Mouse (Mus musculus) neural tube, embryonic 12.5 days (tissue): Measurements from ENCODE around the gene Mettl15. TPM values are rescaled to one million over a fixed set of nuclear protein-coding genes. Genes with fewer than 3 reads are reported as not detected.
A peak's percentile ranks its signal among the peaks of the same experiment; 100 is the strongest.

Experiments used
- ATAC-seq: fragments of 200-750 bp; cut with Nextera tagmentation; 2 replicates; pipeline ENCODE4 v1.8.0; 2017; ENCODE audit warnings: low read depth, mild to moderate bottlenecking, moderate TSS enrichment, moderate library complexity; ENCODE audit not compliant: low FRiP score
- H3K27ac ChIP-seq: fragments of 300-500 bp; sonication (generic); 2 replicates; pipeline ENCODE4 v1.5.1; 2016
- H3K27me3 ChIP-seq: fragments of 300-500 bp; sonication (generic); replicated peaks from 2 replicates; pipeline ENCODE4 v1.6.1; 2016; ENCODE audit warnings: mild to moderate bottlenecking
- H3K36me3 ChIP-seq: fragments of 300-500 bp; sonication (generic); 2 replicates; pipeline ENCODE4 v1.6.1; 2016; ENCODE audit warnings: mild to moderate bottlenecking
- H3K4me1 ChIP-seq: fragments of 300-500 bp; sonication (generic); 2 replicates; pipeline ENCODE4 v1.6.1; 2016
- H3K4me2 ChIP-seq: fragments of 300-500 bp; sonication (generic); replicated peaks from 2 replicates; pipeline ENCODE4 v1.6.1; 2016; ENCODE audit warnings: mild to moderate bottlenecking
- H3K4me3 ChIP-seq: fragments of 300-500 bp; sonication (generic); 2 replicates; pipeline ENCODE4 v1.5.1; 2016
- H3K9ac ChIP-seq: fragments of 300-500 bp; sonication (generic); 2 replicates; pipeline ENCODE4 v1.6.1; 2016; ENCODE audit warnings: mild to moderate bottlenecking
- H3K9me3 ChIP-seq: fragments of 300-500 bp; sonication (generic); 2 replicates; pipeline ENCODE4 v1.6.1; 2016; ENCODE audit warnings: mild to moderate bottlenecking
- WGBS: fragments of 180-500 bp; shearing (Covaris S2); methylation state at CpG from one replicate; pipeline ENCODE4 v1.1.7; 2016; 5-methylcytosine and 5-hydroxymethylcytosine counted together
- polyA plus RNA-seq: library from polyadenylated mRNA; unstranded; fragments of >200 nt; fragmentation: Nextera tagmentation; extraction: Ambion mirVana; gene quantifications from 2 replicates; pipeline ENCODE4 v1.2.1, GENCODE M21; 2016

The Mettl15 gene
- 9.2 and 9.4 TPM in 2 replicates for polyA plus RNA-seq

GRCm38 (mm10) chr2:109280600-109281340, at the start of gene Mettl15, which contains the start of gene Kif18a:
Gene Mettl15, minus strand, starts transcription at chr2:109280748.
Gene Kif18a, plus strand, starts transcription at chr2:109280738.
- peak within 1 kb of the TSS; percentile 61 for H3K9ac ChIP-seq
- peaks cover 5% of the 10 kb centered on the region for H3K4me1 ChIP-seq
- H3K36me3 ChIP-seq, result no peaks in the 10 kb centered on the region
- 0 out of 2 replicates have a peak within 1 kb of the TSS, but pooled peaks have one; percentile 20 for H3K27ac ChIP-seq
- WGBS, result under 1% methylated on average over 51 of the region's 51 CpGs
- peak within 1 kb of the TSS; percentile 79 for H3K4me2 ChIP-seq
- H3K9me3 ChIP-seq, result no peaks in the 10 kb centered on the region
- peak; percentile 98 for ATAC-seq
- H3K27me3 ChIP-seq, result no peaks in the 10 kb centered on the region
- peak within 1 kb of the TSS; percentile 68 for H3K4me3 ChIP-seq

DNA sequence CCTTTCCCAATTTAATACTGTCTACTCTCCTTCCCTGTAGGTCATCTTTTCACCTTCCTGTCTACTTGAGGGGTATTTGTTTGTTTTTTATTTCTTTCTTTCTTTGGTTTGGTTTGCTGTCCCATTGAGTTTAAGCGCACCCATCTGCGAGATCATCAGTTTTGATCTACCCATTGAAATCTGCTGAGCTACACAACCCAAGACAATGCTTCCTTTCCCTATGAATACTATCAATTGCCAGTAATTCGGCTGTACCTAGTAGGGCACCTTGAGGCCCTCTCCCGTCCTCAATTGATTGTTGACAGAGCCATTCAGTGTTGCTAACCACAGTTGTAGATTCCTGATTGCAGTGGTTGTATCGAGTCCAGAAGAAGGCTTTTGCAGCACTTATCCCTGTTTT, 30.8 kb upstream of the Mettl15 start:
- Histone ChIP-seq H3K36me3 (peaks cover 9% of the 10 kb centered on the region), H3K9ac (no peak overlapping the region), H3K4me1 (no peaks in the 10 kb centered on the region), H3K27ac (no peak overlapping the region), H3K9me3 (no peaks in the 10 kb centered on the region), H3K27me3 (no peaks in the 10 kb centered on the region), H3K4me3 (no peak overlapping the region), H3K4me2 (no peak overlapping the region)
- 97% methylated on average over 5 of the region's 5 CpGs for WGBS
- ATAC-seq, result no peak

DNA sequence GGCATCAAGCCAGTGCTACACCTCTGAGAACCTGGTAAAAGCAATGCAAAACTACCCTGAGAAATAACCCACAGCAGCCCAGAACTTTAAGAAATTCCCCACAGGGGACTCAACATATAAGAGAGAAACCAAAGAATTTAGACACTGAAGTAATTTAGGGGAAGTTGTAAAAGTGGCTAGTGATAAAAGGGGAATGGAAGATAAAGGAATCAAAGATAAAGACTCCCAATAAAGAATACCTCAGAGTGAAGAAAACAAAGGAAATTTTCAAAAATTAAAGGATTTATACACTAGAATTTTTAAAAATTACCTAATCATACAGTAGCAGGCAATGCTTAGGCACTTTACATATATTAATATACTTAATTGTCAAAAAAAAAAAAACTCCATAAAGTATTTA, 23.1 kb upstream of the Mettl15 start:
- no peak for ATAC-seq
- H3K36me3 ChIP-seq, result peaks cover 6% of the 10 kb centered on the region; the same call in 1 of the 2 replicates

DNA sequence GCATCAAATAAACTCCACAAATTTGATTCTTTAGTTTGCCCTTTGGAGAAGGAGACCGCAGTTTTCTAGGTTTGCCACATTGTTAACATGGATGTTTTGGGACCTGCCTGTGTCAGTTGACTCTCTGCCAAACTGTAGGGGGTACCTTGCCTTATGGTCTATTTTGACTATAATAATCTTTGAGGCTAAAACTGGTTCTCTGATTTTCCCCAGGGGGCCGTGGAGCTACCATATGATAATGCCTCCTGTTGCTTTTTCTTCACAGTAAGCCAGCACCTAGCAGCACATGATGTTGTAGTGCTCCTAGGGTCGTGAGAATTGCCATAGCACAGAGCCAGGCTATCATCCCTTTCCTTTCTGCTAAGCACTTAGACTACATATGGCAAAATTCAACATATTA, 21.7 kb upstream of the Mettl15 start:
- Histone ChIP-seq H3K9ac (no peak overlapping the region), H3K27me3 (no peaks in the 10 kb centered on the region), H3K27ac (no peak overlapping the region), H3K9me3 (no peaks in the 10 kb centered on the region), H3K4me3 (no peak overlapping the region), H3K4me1 (no peaks in the 10 kb centered on the region), H3K36me3 (peaks cover 6% of the 10 kb centered on the region; the same call in 1 of the 2 replicates), H3K4me2 (no peak overlapping the region)
- no peak for ATAC-seq
- 93% methylated on average over 3 of the region's 3 CpGs for WGBS

More for the DNA sequence above, 23.1 kb upstream of the Mettl15 start:
- no peaks in the 10 kb centered on the region for H3K9me3 ChIP-seq
- H3K27ac ChIP-seq, result no peak overlapping the region
- H3K9ac ChIP-seq, result no peak overlapping the region
- H3K4me1 ChIP-seq, result no peaks in the 10 kb centered on the region
- no peak overlapping the region for H3K4me2 ChIP-seq
- H3K4me3 ChIP-seq, result no peak overlapping the region
- H3K27me3 ChIP-seq, result no peaks in the 10 kb centered on the region

DNA sequence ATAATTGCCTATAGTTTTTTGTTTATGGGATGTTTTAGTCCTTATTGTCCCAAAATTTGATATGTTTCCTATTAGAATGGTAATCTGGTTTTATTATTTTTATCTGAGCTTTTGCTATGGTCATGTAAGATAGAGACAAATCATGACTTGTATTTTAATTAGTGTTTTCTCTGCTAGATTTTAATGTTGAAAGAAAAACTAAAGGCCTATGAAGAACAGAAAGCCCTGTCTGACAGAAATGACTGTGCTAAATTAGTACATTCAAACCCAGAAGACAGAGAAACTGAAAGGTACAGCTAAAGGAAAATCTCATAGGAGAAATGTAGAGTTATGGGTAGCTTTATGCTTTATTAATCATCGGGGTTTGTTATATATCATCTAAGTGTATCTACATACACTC, 17.6 kb upstream of the Mettl15 start:
- Histone ChIP-seq H3K4me3 (no peak overlapping the region), H3K36me3 (peaks cover 3% of the 10 kb centered on the region; the same call in 1 of the 2 replicates), H3K9me3 (no peaks in the 10 kb centered on the region), H3K4me2 (no peak overlapping the region), H3K27ac (no peak overlapping the region), H3K9ac (no peak overlapping the region), H3K27me3 (no peaks in the 10 kb centered on the region), H3K4me1 (no peaks in the 10 kb centered on the region)
- WGBS, result 98% methylated on average over 1 of the region's 1 CpGs
- no peak for ATAC-seq

DNA sequence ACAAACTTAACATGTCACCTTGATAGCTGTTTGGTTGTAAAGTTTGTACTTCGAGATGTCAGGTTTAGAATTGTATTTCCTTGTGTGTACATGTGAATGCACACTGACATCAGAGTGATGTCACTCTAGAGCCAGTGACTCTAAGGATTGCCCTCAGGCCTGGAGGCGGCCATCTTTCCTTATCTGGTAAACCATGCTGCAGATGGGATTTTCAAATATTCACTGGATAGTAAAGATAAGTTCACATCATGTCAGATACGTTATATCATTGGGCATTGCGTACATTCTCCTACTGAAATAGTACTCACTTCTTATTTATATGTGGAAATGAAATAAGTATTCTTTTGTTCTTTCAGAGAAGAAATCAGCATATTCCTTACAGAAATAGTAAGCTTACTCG, 15.7 kb upstream of the Mettl15 start:
- Histone ChIP-seq H3K27ac (no peak overlapping the region), H3K9me3 (no peaks in the 10 kb centered on the region), H3K4me3 (no peak overlapping the region), H3K9ac (no peak overlapping the region), H3K4me2 (no peak overlapping the region), H3K27me3 (no peaks in the 10 kb centered on the region), H3K4me1 (no peaks in the 10 kb centered on the region), H3K36me3 (peaks cover 6% of the 10 kb centered on the region; the same call in 1 of the 2 replicates)
- 92% methylated on average over 5 of the region's 5 CpGs for WGBS
- no peak for ATAC-seq

GRCm38 (mm10) chr2:109289327-109289726, 8.8 kb upstream of the Mettl15 start:
- Histone ChIP-seq H3K27ac (no peak overlapping the region), H3K9me3 (no peaks in the 10 kb centered on the region), H3K4me1 (no peaks in the 10 kb centered on the region), H3K9ac (no peak overlapping the region), H3K4me3 (no peak overlapping the region), H3K4me2 (no peak overlapping the region), H3K27me3 (no peaks in the 10 kb centered on the region), H3K36me3 (peaks cover 8% of the 10 kb centered on the region; the same call in 1 of the 2 replicates)
- no peak for ATAC-seq
- WGBS, result 95% methylated on average over 6 of the region's 6 CpGs

DNA sequence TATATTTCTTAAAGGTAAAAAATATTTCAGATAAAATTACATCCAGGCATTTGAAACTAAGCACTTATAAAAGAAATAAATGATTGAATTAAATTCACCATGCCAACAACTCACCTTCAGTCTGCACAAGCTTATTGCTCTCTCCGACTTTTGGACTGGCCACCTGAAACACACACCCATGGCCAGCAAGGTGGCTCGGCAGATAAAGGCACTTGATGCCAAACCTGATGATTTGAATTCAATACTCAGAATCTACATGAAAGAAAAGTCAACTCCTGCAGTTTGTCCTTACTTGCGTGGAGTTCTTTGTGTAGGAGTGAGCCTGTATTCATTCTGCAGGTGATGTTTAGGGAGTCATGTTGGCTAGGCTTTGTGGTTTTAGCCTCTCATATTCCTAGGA, 3.6 kb upstream of the Mettl15 start:
- ATAC-seq, result no peak
- Histone ChIP-seq H3K4me3 (no peak overlapping the region), H3K9me3 (no peaks in the 10 kb centered on the region), H3K36me3 (no peaks in the 10 kb centered on the region), H3K4me1 (peaks cover 5% of the 10 kb centered on the region), H3K27ac (no peak overlapping the region), H3K9ac (no peak overlapping the region), H3K4me2 (no peak overlapping the region), H3K27me3 (no peaks in the 10 kb centered on the region)
- 89% methylated on average over 3 of the region's 3 CpGs for WGBS

DNA sequence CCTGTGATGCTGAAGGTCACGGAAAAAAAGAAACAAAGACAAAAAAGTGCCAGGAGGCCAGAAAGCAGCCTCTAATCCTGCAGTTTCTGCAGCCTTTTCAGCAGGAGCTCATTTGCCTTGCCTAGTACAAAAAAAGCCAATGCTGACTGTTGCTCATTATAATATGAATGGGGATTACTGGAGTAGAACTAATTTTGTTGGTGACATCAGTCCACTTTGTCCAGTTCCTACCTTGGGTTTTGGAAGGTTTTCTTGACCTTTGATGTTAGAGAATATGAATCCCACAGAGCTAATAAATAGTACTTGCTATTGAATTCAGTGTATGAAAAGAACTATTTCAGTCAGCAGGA, 768 bp upstream of the Mettl15 start:
- Histone ChIP-seq H3K9ac (peak overlapping the region; percentile 61), H3K4me1 (peaks cover 5% of the 10 kb centered on the region), H3K36me3 (no peaks in the 10 kb centered on the region), H3K27me3 (no peaks in the 10 kb centered on the region), H3K4me2 (peak overlapping the region; percentile 79), H3K27ac (0 out of 2 replicates have a peak overlapping the region, but pooled peaks have one; percentile 20), H3K4me3 (peak overlapping the region; percentile 68), H3K9me3 (no peaks in the 10 kb centered on the region)
- WGBS, result 0% methylated on average over 1 of the region's 1 CpGs
- peak; percentile 17; the same call in 1 of the 2 replicates for ATAC-seq

GRCm38 (mm10) chr2:109280272-109280599, 312 bp downstream of the Mettl15 start:
- Histone ChIP-seq H3K27ac (no peak overlapping the region), H3K9ac (peak overlapping the region; percentile 38; the same call in 1 of the 2 replicates)
- 7% methylated on average over 4 of the region's 4 CpGs for WGBS

GRCm38 (mm10) chr2:109278036-109278435, 2.5 kb downstream of the Mettl15 start:
- Histone ChIP-seq H3K36me3 (no peaks in the 10 kb centered on the region), H3K4me2 (peak overlapping the region; percentile 60), H3K4me3 (peak overlapping the region; percentile 40), H3K27ac (no peak overlapping the region), H3K4me1 (peaks cover 5% of the 10 kb centered on the region), H3K27me3 (no peaks in the 10 kb centered on the region), H3K9me3 (no peaks in the 10 kb centered on the region), H3K9ac (peak overlapping the region; percentile 47; the same call in 1 of the 2 replicates)
- whole genome bisulfite sequencing, result 0% methylated on average over 16 of the region's 16 CpGs
- no peak for ATAC-seq

More at GRCm38 (mm10) chr2:109280272-109280599, 312 bp downstream of the Mettl15 start:
- Histone ChIP-seq H3K9me3 (no peaks in the 10 kb centered on the region), H3K27me3 (no peaks in the 10 kb centered on the region), H3K4me3 (peak overlapping the region; percentile 68), H3K4me1 (peaks cover 5% of the 10 kb centered on the region), H3K4me2 (peak overlapping the region; percentile 79), H3K36me3 (no peaks in the 10 kb centered on the region)
- no peak for ATAC-seq

DNA sequence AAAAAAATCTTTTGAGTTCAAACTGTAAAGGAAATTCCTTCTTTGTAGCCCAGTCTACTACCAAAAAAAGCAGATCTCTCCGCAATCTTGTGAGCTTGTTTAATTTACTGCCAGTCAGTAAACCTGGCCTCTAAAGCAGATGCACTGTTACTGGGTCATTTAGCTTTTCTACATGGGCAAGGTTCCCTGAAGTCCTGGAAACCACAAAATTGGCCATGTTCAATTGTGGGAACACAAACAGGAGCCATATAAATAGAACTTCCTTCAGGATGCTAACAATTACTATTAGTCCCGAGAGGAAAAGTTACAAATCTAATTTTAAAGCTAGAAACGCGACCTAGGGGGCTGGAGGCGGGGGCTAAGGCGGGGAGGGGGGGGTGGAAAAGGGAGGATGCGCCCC, 3.0 kb downstream of the Mettl15 start:
- Histone ChIP-seq H3K27ac (no peak overlapping the region), H3K9me3 (no peaks in the 10 kb centered on the region), H3K27me3 (no peaks in the 10 kb centered on the region), H3K4me1 (peaks cover 5% of the 10 kb centered on the region), H3K4me2 (peak overlapping the region; percentile 60), H3K36me3 (no peaks in the 10 kb centered on the region), H3K9ac (peak overlapping the region; percentile 47; the same call in 1 of the 2 replicates), H3K4me3 (peak overlapping the region; percentile 40)
- 6% methylated on average over 7 of the region's 7 CpGs for WGBS
- no peak for ATAC-seq

DNA sequence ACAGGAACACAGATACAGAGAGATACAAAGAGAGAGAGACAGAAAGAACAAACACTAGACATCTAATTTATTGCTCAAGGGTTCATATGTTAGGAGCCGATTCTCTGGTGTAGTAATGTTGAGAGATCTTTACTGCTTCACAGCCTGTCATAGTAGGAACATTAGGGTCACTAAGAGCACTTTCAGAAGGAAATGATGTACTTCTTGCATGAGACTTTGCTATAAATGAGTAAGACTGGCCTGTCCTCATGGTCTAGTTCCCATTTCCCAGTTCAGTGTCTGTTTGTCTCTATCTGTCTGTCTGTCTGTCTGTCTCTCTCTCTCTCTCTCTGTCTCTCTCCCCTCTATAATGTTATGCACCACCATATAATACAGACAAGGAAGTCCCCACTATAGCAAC, 7.5 kb downstream of the Mettl15 start:
- WGBS, result 87% methylated on average over 1 of the region's 1 CpGs
- no peaks in the 10 kb centered on the region for H3K9me3 ChIP-seq
- H3K9ac ChIP-seq, result no peak overlapping the region
- no peak overlapping the region for H3K4me3 ChIP-seq
- no peak overlapping the region for H3K27ac ChIP-seq
- H3K27me3 ChIP-seq, result no peaks in the 10 kb centered on the region
- ATAC-seq, result no peak
- H3K4me2 ChIP-seq, result no peak overlapping the region
- H3K36me3 ChIP-seq, result no peaks in the 10 kb centered on the region
- no peaks in the 10 kb centered on the region for H3K4me1 ChIP-seq
